Mouse (Mus musculus): ENCODE data around the gene Stra8.

Gene Stra8

GRCm38 (mm10) chr6:34919956-34920355 is at the start of gene Stra8:
Stra8 (plus strand) TSS chr6:34920163.
- in situ Hi-C loops (cut with MboI, MseI): no loop called here

- in situ Hi-C loops (cut with MboI, MseI): no loop called here
These were observed 49.2 kb upstream of the Stra8 start for GRCm38 (mm10) chr6:34870724-34871123.

- in situ Hi-C loops (cut with MboI, MseI): no loop called here
These were observed 48.0 kb upstream of the Stra8 start for GRCm38 (mm10) chr6:34871929-34872328.

GRCm38 (mm10) chr6:34872871-34873270 is 47.1 kb upstream of the Stra8 start:
- in situ Hi-C loops (cut with MboI, MseI): no loop called here

- in situ Hi-C loops (cut with MboI, MseI): no loop called here
These were observed 45.7 kb upstream of the Stra8 start for GRCm38 (mm10) chr6:34874101-34874921.

- in situ Hi-C loops (cut with MboI, MseI): no loop called here
These were observed 44.6 kb upstream of the Stra8 start for GRCm38 (mm10) chr6:34875268-34875761.

GRCm38 (mm10) chr6:34875966-34876834 is 43.8 kb upstream of the Stra8 start:
- in situ Hi-C loops (cut with MboI, MseI): no loop called here

- in situ Hi-C loops (cut with MboI, MseI): no loop called here
These were observed 43.2 kb upstream of the Stra8 start for GRCm38 (mm10) chr6:34876835-34877156.

- in situ Hi-C loops (cut with MboI, MseI): no loop called here
These were observed 42.2 kb upstream of the Stra8 start, which contains the start of gene Cyren for GRCm38 (mm10) chr6:34877509-34878321. Cyren (minus strand) TSS chr6:34878060.

GRCm38 (mm10) chr6:34879101-34879740 is 40.7 kb upstream of the Stra8 start:
- in situ Hi-C loops (cut with MboI, MseI): no loop called here

- in situ Hi-C loops (cut with MboI, MseI): no loop called here
These were observed 40.0 kb upstream of the Stra8 start for GRCm38 (mm10) chr6:34879911-34880475.

- in situ Hi-C loops (cut with MboI, MseI): no loop called here
These were observed 35.2 kb upstream of the Stra8 start for GRCm38 (mm10) chr6:34884724-34885123.

- in situ Hi-C loops (cut with MboI, MseI): no loop called here
These were observed 32.7 kb upstream of the Stra8 start for GRCm38 (mm10) chr6:34887131-34887850.

- in situ Hi-C loops (cut with MboI, MseI): no loop called here
These were observed 30.8 kb upstream of the Stra8 start for GRCm38 (mm10) chr6:34889185-34889584.

- in situ Hi-C loops (cut with MboI, MseI): no loop called here
These were observed 24.4 kb upstream of the Stra8 start for GRCm38 (mm10) chr6:34895569-34895968.

- in situ Hi-C loops (cut with MboI, MseI): no loop called here
These were observed 23.7 kb upstream of the Stra8 start for GRCm38 (mm10) chr6:34896168-34896780.

GRCm38 (mm10) chr6:34899127-34899526 is 20.8 kb upstream of the Stra8 start:
- in situ Hi-C loops (cut with MboI, MseI): no loop called here

- in situ Hi-C loops (cut with MboI, MseI): no loop called here
These were observed 19.0 kb upstream of the Stra8 start for GRCm38 (mm10) chr6:34900990-34901389.

GRCm38 (mm10) chr6:34901911-34902444 is 18.0 kb upstream of the Stra8 start:
- in situ Hi-C loops (cut with MboI, MseI): no loop called here

All from T-helper 17 cell (primary cell).